Mouse (Mus musculus) embryonic facial prominence, embryonic 13.5 days (tissue): ENCODE results near the gene Igf1r. TPM values are rescaled to one million over a fixed set of nuclear protein-coding genes. Genes with fewer than 3 reads are reported as not detected.

ENCODE experiments used
- ATAC-seq: fragments of 200-750 bp; cut with Nextera tagmentation; 2 replicates; pipeline ENCODE4 v1.8.0; 2017; ENCODE audit warnings: low read depth; ENCODE audit not compliant: insufficient number of reproducible peaks, insufficient read depth, low FRiP score, low TSS enrichment
- H3K27ac ChIP-seq: fragments of 300-500 bp; sonication (generic); 2 replicates; pipeline ENCODE4 v1.5.1; 2015; ENCODE audit warnings: moderate library complexity, mild to moderate bottlenecking, inconsistent platforms
- H3K27me3 ChIP-seq: fragments of 300-500 bp; sonication (generic); 2 replicates; pipeline ENCODE4 v1.6.1; 2015; ENCODE audit warnings: mild to moderate bottlenecking, inconsistent platforms
- H3K36me3 ChIP-seq: fragments of 300-500 bp; sonication (generic); 2 replicates; pipeline ENCODE4 v1.6.1; 2015; ENCODE audit warnings: mild to moderate bottlenecking, inconsistent platforms
- H3K4me1 ChIP-seq: fragments of 300-500 bp; sonication (generic); 2 replicates; pipeline ENCODE4 v1.6.1; 2015; ENCODE audit warnings: inconsistent platforms
- H3K4me2 ChIP-seq: fragments of 300-500 bp; sonication (generic); 2 replicates; pipeline ENCODE4 v1.6.1; 2015; ENCODE audit warnings: moderate library complexity, mild to moderate bottlenecking, inconsistent platforms
- H3K4me3 ChIP-seq: fragments of 300-500 bp; sonication (generic); 2 replicates; pipeline ENCODE4 v1.5.1; 2015; ENCODE audit warnings: mild to moderate bottlenecking, inconsistent platforms
- H3K9ac ChIP-seq: fragments of 300-500 bp; sonication (generic); 2 replicates; pipeline ENCODE4 v1.6.1; 2015; ENCODE audit warnings: mild to moderate bottlenecking, inconsistent platforms
- H3K9me3 ChIP-seq: fragments of 300-500 bp; sonication (generic); 2 replicates; pipeline ENCODE4 v1.6.1; 2016; ENCODE audit warnings: inconsistent platforms
- WGBS: fragments of 180-500 bp; shearing (Covaris S2); methylation state at CpG from one replicate; pipeline ENCODE4 v1.1.7; 2015; ENCODE audit warnings: mixed read lengths; 5-methylcytosine and 5-hydroxymethylcytosine counted together
- polyA plus RNA-seq: library from polyadenylated mRNA; unstranded; fragments of >200 nt; fragmentation: Nextera tagmentation; extraction: Ambion mirVana; gene quantifications from 2 replicates; pipeline ENCODE4 v1.2.1, GENCODE M21; 2015

Gene Igf1r
- polyA plus RNA-seq, 1 experiment from 2014 or later = 28.7 TPM

GRCm38 (mm10) chr7:68070030-68070429 lies 117.4 kb downstream of the Igf1r start:
- Histone ChIP-seq H3K9me3 (no peaks in the 10 kb centered on the region), H3K4me2 (no peak overlapping the region), H3K4me3 (no peak overlapping the region), H3K9ac (no peak overlapping the region), H3K4me1 (peaks cover 58% of the 10 kb centered on the region), H3K27ac (no peak overlapping the region), H3K27me3 (no peaks in the 10 kb centered on the region), H3K36me3 (no peaks in the 10 kb centered on the region)
- ATAC-seq = no peak
- WGBS = 24% methylated on average over 3 of the region's 3 CpGs

- H3K4me3 ChIP-seq = no peak overlapping the region
- H3K4me1 ChIP-seq = peaks cover 63% of the 10 kb centered on the region
- H3K27ac ChIP-seq = 0 out of 2 replicates have a peak overlapping the region, but pooled peaks have one; percentile 28
- ATAC-seq = no peak
- H3K9ac ChIP-seq = no peak overlapping the region
- H3K4me2 ChIP-seq = peak overlapping the region; percentile 9; the same call in 1 of the 2 replicates
- H3K27me3 ChIP-seq = no peaks in the 10 kb centered on the region
- H3K9me3 ChIP-seq = no peaks in the 10 kb centered on the region
- H3K36me3 ChIP-seq = no peaks in the 10 kb centered on the region
- WGBS = 8% methylated on average over 7 of the region's 7 CpGs
Measured at GRCm38 (mm10) chr7:68070626-68071025, 118.0 kb downstream of the Igf1r start.

GRCm38 (mm10) chr7:68071050-68071449 lies 118.4 kb downstream of the Igf1r start:
- Histone ChIP-seq H3K36me3 (no peaks in the 10 kb centered on the region), H3K4me1 (peaks cover 67% of the 10 kb centered on the region), H3K9me3 (no peaks in the 10 kb centered on the region), H3K4me3 (no peak overlapping the region), H3K27me3 (no peaks in the 10 kb centered on the region), H3K4me2 (no peak overlapping the region), H3K27ac (no peak overlapping the region), H3K9ac (no peak overlapping the region)
- ATAC-seq = no peak
- 80% methylated on average over 3 of the region's 3 CpGs for WGBS

- Histone ChIP-seq H3K4me1 (peaks cover 67% of the 10 kb centered on the region), H3K4me2 (no peak overlapping the region), H3K27ac (no peak overlapping the region), H3K36me3 (no peaks in the 10 kb centered on the region), H3K9me3 (no peaks in the 10 kb centered on the region), H3K4me3 (no peak overlapping the region), H3K27me3 (no peaks in the 10 kb centered on the region), H3K9ac (no peak overlapping the region)
- no peak for ATAC-seq
- 87% methylated on average over 11 of the region's 11 CpGs for WGBS
Measured at GRCm38 (mm10) chr7:68071749-68072148, 119.1 kb downstream of the Igf1r start.

GRCm38 (mm10) chr7:68072524-68073459 lies 120.2 kb downstream of the Igf1r start:
- H3K27me3 ChIP-seq = no peaks in the 10 kb centered on the region
- H3K9ac ChIP-seq = no peak overlapping the region
- H3K4me3 ChIP-seq = no peak overlapping the region
- no peaks in the 10 kb centered on the region for H3K9me3 ChIP-seq
- WGBS = 70% methylated on average over 14 of the region's 14 CpGs
- no peaks in the 10 kb centered on the region for H3K36me3 ChIP-seq
- H3K27ac ChIP-seq = peak overlapping the region; percentile 39; the same call in 1 of the 2 replicates
- 0 out of 2 replicates have a peak, but pooled peaks have one; percentile 22 for ATAC-seq
- peaks cover 67% of the 10 kb centered on the region for H3K4me1 ChIP-seq
- H3K4me2 ChIP-seq = peak overlapping the region; percentile 41

GRCm38 (mm10) chr7:68073460-68073806 lies 120.8 kb downstream of the Igf1r start:
- ATAC-seq = peak; percentile 73; the same call in 1 of the 2 replicates
- Histone ChIP-seq H3K4me3 (no peak overlapping the region), H3K4me2 (peak overlapping the region; percentile 41), H3K27me3 (no peaks in the 10 kb centered on the region), H3K9ac (no peak overlapping the region), H3K9me3 (no peaks in the 10 kb centered on the region), H3K36me3 (no peaks in the 10 kb centered on the region), H3K4me1 (peaks cover 67% of the 10 kb centered on the region), H3K27ac (peak overlapping the region; percentile 39; the same call in 1 of the 2 replicates)
- whole genome bisulfite sequencing = 8% methylated on average over 8 of the region's 8 CpGs

- Histone ChIP-seq H3K27ac (no peak overlapping the region), H3K9me3 (no peaks in the 10 kb centered on the region), H3K4me3 (no peak overlapping the region), H3K4me1 (peaks cover 67% of the 10 kb centered on the region), H3K27me3 (no peaks in the 10 kb centered on the region), H3K36me3 (no peaks in the 10 kb centered on the region), H3K4me2 (no peak overlapping the region), H3K9ac (no peak overlapping the region)
- ATAC-seq = no peak
- WGBS = 92% methylated on average over 11 of the region's 11 CpGs
Measured at GRCm38 (mm10) chr7:68074748-68075147, 122.1 kb downstream of the Igf1r start.

GRCm38 (mm10) chr7:68075401-68075800 lies 122.8 kb downstream of the Igf1r start:
- peaks cover 64% of the 10 kb centered on the region for H3K4me1 ChIP-seq
- WGBS = 83% methylated on average over 3 of the region's 3 CpGs
- H3K9ac ChIP-seq = no peak overlapping the region
- H3K4me3 ChIP-seq = no peak overlapping the region
- H3K27me3 ChIP-seq = no peaks in the 10 kb centered on the region
- no peaks in the 10 kb centered on the region for H3K36me3 ChIP-seq
- H3K9me3 ChIP-seq = no peaks in the 10 kb centered on the region
- no peak overlapping the region for H3K27ac ChIP-seq
- no peak overlapping the region for H3K4me2 ChIP-seq
- no peak for ATAC-seq

- no peaks in the 10 kb centered on the region for H3K36me3 ChIP-seq
- no peak for ATAC-seq
- H3K27ac ChIP-seq = no peak overlapping the region
- no peak overlapping the region for H3K9ac ChIP-seq
- H3K4me2 ChIP-seq = no peak overlapping the region
- H3K4me3 ChIP-seq = no peak overlapping the region
- H3K9me3 ChIP-seq = no peaks in the 10 kb centered on the region
- H3K27me3 ChIP-seq = no peaks in the 10 kb centered on the region
- peaks cover 42% of the 10 kb centered on the region for H3K4me1 ChIP-seq
- WGBS = 58% methylated on average over 11 of the region's 11 CpGs
Measured at GRCm38 (mm10) chr7:68080122-68080845, 127.7 kb downstream of the Igf1r start.

GRCm38 (mm10) chr7:68085338-68085737 lies 132.7 kb downstream of the Igf1r start:
- Histone ChIP-seq H3K27ac (peak overlapping the region; percentile 81), H3K9ac (0 out of 2 replicates have a peak overlapping the region, but pooled peaks have one; percentile 40)
- 3% methylated on average over 12 of the region's 12 CpGs for WGBS

GRCm38 (mm10) chr7:68085870-68086341 lies 133.3 kb downstream of the Igf1r start:
- 44% methylated on average over 4 of the region's 4 CpGs for WGBS
- peaks cover 46% of the 10 kb centered on the region for H3K4me1 ChIP-seq

More at GRCm38 (mm10) chr7:68085338-68085737, 132.7 kb downstream of the Igf1r start:
- peak; percentile 48; the same call in 1 of the 2 replicates for ATAC-seq
- no peaks in the 10 kb centered on the region for H3K36me3 ChIP-seq
- H3K9me3 ChIP-seq = no peaks in the 10 kb centered on the region
- peak overlapping the region; percentile 24 for H3K4me3 ChIP-seq
- peaks cover 51% of the 10 kb centered on the region for H3K4me1 ChIP-seq
- no peaks in the 10 kb centered on the region for H3K27me3 ChIP-seq
- peak overlapping the region; percentile 54 for H3K4me2 ChIP-seq

More at GRCm38 (mm10) chr7:68085870-68086341, 133.3 kb downstream of the Igf1r start:
- ATAC-seq = peak; percentile 32; the same call in 1 of the 2 replicates
- peak overlapping the region; percentile 54 for H3K4me2 ChIP-seq
- H3K27ac ChIP-seq = peak overlapping the region; percentile 81
- H3K36me3 ChIP-seq = no peaks in the 10 kb centered on the region
- no peaks in the 10 kb centered on the region for H3K9me3 ChIP-seq
- no peaks in the 10 kb centered on the region for H3K27me3 ChIP-seq
- H3K4me3 ChIP-seq = no peak overlapping the region
- no peak overlapping the region for H3K9ac ChIP-seq
